Mouse (Mus musculus): ENCODE measurements around the gene Ghrh. TPM values are rescaled to one million over a fixed set of nuclear protein-coding genes. Genes with fewer than 3 reads are reported as not detected.

Gene Ghrh
- polyA plus RNA-seq, 1 experiment from 2014 or later = not detected

Other genes with a start within 250 kb of the Ghrh start
- gene Samhd1, start 212.2 kb downstream of the Ghrh start, polyA plus RNA-seq (2015; fragmentation: Nextera tagmentation; extraction: Ambion mirVana) = 15.3 and 17.0 TPM in 2 replicates
- 15.1 and 16.3 TPM in 2 replicates for gene Rbl1, start 143.0 kb downstream of the Ghrh start, polyA plus RNA-seq (2015; fragmentation: Nextera tagmentation; extraction: Ambion mirVana)
- gene Rpn2, start 68.5 kb downstream of the Ghrh start, polyA plus RNA-seq (2015; fragmentation: Nextera tagmentation; extraction: Ambion mirVana) = 159 and 178 TPM in 2 replicates
- gene Mroh8, start 68.0 kb downstream of the Ghrh start, polyA plus RNA-seq (2015; fragmentation: Nextera tagmentation; extraction: Ambion mirVana) = 0.24 and 0.59 TPM in 2 replicates
- 54.0 and 61.7 TPM in 2 replicates for gene Manbal, start 20.1 kb upstream of the Ghrh start, polyA plus RNA-seq (2015; fragmentation: Nextera tagmentation; extraction: Ambion mirVana)
- gene Src, start 70.9 kb upstream of the Ghrh start, polyA plus RNA-seq (2015; fragmentation: Nextera tagmentation; extraction: Ambion mirVana) = 5.7 and 6.9 TPM in 2 replicates
- 41.5 and 80.2 TPM in 2 replicates for gene Nnat, start 212.6 kb upstream of the Ghrh start, polyA plus RNA-seq (2015; fragmentation: Nextera tagmentation; extraction: Ambion mirVana)
- 45.4 and 46.7 TPM in 2 replicates for gene Blcap, start 223.8 kb upstream of the Ghrh start, polyA plus RNA-seq (2015; fragmentation: Nextera tagmentation; extraction: Ambion mirVana)

All from heart, embryonic 16.5 days (tissue).